Mouse (Mus musculus) heart, postnatal 0 days (tissue): ENCODE measurements around the gene Bcor. TPM values are rescaled to one million over a fixed set of nuclear protein-coding genes. Genes with fewer than 3 reads are reported as not detected.

ENCODE experiments used
- ATAC-seq: fragments of 200-750 bp; cut with Nextera tagmentation; 2 replicates; pipeline ENCODE4 v1.8.0; 2017; ENCODE audit warnings: low read depth, moderate number of reproducible peaks, moderate library complexity; ENCODE audit not compliant: insufficient read depth
- DNase-seq: peaks from one replicate; pipeline ENCODE4 v3.0.0-alpha.2; 2016; ENCODE audit warnings: low spot score
- H3K27ac ChIP-seq: fragments of 300-500 bp; sonication (generic); 2 replicates; pipeline ENCODE4 v1.5.1; 2014; ENCODE audit warnings: low read depth, mild to moderate bottlenecking
- H3K27me3 ChIP-seq: fragments of 300-500 bp; sonication (generic); 2 replicates; pipeline ENCODE4 v1.6.1; 2014; ENCODE audit warnings: low read length, mixed read lengths; ENCODE audit not compliant: control insufficient read depth, insufficient read depth
- H3K36me3 ChIP-seq: fragments of 300-500 bp; sonication (generic); replicated peaks from 2 replicates; pipeline ENCODE4 v1.6.1; 2014; ENCODE audit warnings: low read length, mixed read lengths; ENCODE audit not compliant: control insufficient read depth, insufficient read depth
- H3K4me1 ChIP-seq: fragments of 300-500 bp; sonication (generic); 2 replicates; pipeline ENCODE4 v1.6.1; 2014; ENCODE audit warnings: antibody characterized with exemption; ENCODE audit not compliant: control insufficient read depth, insufficient read depth
- H3K4me2 ChIP-seq: fragments of 300-500 bp; sonication (generic); 2 replicates; pipeline ENCODE4 v1.6.1; 2014; ENCODE audit warnings: low read depth, mild to moderate bottlenecking, low read length, moderate library complexity
- H3K4me3 ChIP-seq: fragments of 300-500 bp; sonication (generic); 2 replicates; pipeline ENCODE4 v1.5.1; 2014; ENCODE audit warnings: low read depth, low read length
- H3K9ac ChIP-seq: fragments of 300-500 bp; sonication (generic); replicated peaks from 2 replicates; pipeline ENCODE4 v1.6.1; 2014; ENCODE audit warnings: low read depth, low read length, mixed read lengths
- H3K9me3 ChIP-seq: fragments of 300-500 bp; sonication (generic); replicated peaks from 2 replicates; pipeline ENCODE4 v1.6.1; 2016; ENCODE audit warnings: low read length; ENCODE audit not compliant: control insufficient read depth
- CTCF ChIP-seq: IDR thresholded peaks from 2 replicates; pipeline ENCODE4 v1.5.1; 2016; ENCODE audit warnings: antibody characterized with exemption, control low read depth, low read depth
- EP300 ChIP-seq: IDR thresholded peaks from 2 replicates; pipeline ENCODE4 v1.6.1; 2016; ENCODE audit warnings: antibody characterized with exemption, low read depth
- WGBS: fragments of 180-500 bp; shearing (Covaris S2); extraction: QIAGEN DNeasy Blood & Tissue Kit; methylation state at CpG from one replicate; pipeline ENCODE4 v1.1.7; 2014; 5-methylcytosine and 5-hydroxymethylcytosine counted together
- polyA plus RNA-seq: library from polyadenylated mRNA; unstranded; fragments of >200 nt; fragmentation: Nextera tagmentation; extraction: Ambion mirVana; gene quantifications from 2 replicates; pipeline ENCODE4 v1.2.1, GENCODE M21; 2015
- total RNA-seq: library from RNA; depleted of rRNA; stranded (reverse); fragments of >200 nt; gene quantifications from 2 replicates; pipeline ENCODE4 v1.2.3, GENCODE M21; 2014; ENCODE audit warnings: low replicate concordance

Gene Bcor
- total and polyA plus RNA-seq, 2 experiments from 2014 or later = 8.9 to 25.7 TPM

DNA sequence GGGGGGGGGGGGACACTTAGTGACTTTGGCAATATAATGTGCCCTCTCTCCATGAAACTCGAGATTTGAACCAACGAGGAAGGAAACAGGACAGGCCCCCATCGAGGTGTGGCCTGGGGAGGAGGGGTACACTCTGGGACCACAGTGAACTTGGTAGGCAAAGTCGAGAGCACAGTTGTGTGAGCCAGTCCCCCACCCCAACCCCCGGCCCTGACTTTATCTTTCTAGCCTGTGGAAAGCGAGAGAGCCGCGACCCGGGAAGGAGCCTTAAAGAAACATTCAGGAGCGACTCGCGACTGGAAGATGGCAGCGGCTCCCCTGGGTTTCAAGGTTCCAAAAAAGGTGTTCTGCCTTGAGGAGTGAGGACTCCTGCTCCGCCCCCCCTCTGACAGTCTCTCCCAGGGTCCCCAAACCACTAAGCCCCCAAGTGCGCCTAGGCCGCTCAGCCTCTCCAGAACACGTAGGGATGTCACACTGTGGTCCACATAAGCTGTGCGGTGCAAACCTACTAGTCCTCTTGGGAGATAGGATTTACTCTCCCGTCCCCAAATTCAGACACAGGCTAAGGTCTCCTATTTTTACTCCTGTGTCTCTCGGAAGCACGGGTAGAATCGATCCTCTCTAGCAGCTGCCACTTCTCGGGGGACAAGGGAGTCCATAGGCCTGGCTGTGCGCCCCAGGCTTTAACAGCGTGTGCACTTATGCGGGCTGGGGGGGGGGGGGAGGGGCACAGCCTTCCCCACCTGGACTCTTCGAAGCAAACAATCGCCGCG is 4.9 kb downstream of the Bcor start:
- TF ChIP-seq EP300 (no peak), CTCF (no peak)
- Histone ChIP-seq H3K27ac (peak overlapping the region; percentile 44), H3K9ac (peak overlapping the region; percentile 50), H3K4me3 (peak overlapping the region; percentile 38), H3K27me3 (peaks cover 8% of the 10 kb centered on the region; the same call in 1 of the 2 replicates), H3K4me1 (peaks cover 13% of the 10 kb centered on the region; the same call in 1 of the 2 replicates), H3K36me3 (no peaks in the 10 kb centered on the region), H3K4me2 (peak overlapping the region; percentile 67), H3K9me3 (no peaks in the 10 kb centered on the region)
- ATAC-seq (no peak), DNase-seq (no peak)
- WGBS = 25% methylated on average over 23 of the region's 30 CpGs

DNA sequence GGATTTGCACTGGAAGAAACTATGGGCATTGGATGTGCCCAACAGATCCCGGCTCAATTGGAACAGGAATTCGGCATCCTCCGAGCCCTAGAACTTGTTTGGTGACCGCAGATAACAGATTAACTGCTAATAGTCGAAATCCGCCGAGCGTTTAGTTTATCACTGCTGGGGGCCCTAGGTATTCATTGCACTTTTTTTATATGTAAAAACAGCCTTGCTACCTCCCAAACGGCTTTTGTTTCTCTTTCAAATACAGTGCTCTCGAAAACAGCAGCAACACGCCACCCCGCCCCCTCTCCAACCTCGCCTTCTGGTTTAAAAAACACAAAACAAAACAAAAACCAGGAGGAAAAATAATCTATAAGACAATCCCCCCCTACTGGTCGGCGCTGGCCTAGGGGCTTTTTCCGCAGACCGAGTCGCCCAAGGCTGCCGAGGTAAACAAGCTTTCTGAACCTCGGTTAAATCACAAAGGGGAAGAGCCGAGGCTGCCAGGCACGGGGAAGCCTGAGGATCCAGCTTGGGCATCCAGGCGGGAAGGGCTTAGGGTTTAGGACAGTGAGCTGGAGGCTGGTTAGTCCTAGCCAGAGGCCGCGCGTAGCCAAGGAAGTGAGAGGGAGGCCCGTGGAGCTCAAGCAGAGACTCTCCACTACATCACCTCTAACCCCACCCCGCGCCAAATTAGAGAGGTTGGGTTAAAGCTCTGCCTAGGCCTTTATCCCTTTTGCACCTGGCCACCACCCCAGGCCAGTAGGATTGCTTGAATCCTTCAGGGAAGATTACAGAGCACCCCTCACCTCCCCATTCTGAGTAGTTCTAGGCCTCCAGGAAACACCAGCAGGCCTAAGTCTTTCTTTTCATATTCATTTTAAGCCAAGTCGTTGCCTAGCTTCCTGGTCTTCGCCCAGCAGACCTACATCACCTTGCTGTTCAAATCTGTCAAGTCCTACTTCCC is 6.7 kb downstream of the Bcor start:
- no peak for ATAC-seq
- no peak overlapping the region for H3K4me3 ChIP-seq
- no peaks in the 10 kb centered on the region for H3K9me3 ChIP-seq
- no peak overlapping the region for H3K9ac ChIP-seq
- no peak for DNase-seq
- 31% methylated on average over 31 of the region's 31 CpGs for WGBS
- no peaks in the 10 kb centered on the region for H3K36me3 ChIP-seq
- peak overlapping the region; percentile 28; the same call in 1 of the 2 replicates for H3K4me2 ChIP-seq
- H3K4me1 ChIP-seq = peaks cover 13% of the 10 kb centered on the region; the same call in 1 of the 2 replicates
- peaks cover 8% of the 10 kb centered on the region; the same call in 1 of the 2 replicates for H3K27me3 ChIP-seq
- TF ChIP-seq EP300 (no peak), CTCF (no peak; the same call in 1 of the 2 replicates)
- 0 out of 2 replicates have a peak overlapping the region, but pooled peaks have one; percentile 34 for H3K27ac ChIP-seq

DNA sequence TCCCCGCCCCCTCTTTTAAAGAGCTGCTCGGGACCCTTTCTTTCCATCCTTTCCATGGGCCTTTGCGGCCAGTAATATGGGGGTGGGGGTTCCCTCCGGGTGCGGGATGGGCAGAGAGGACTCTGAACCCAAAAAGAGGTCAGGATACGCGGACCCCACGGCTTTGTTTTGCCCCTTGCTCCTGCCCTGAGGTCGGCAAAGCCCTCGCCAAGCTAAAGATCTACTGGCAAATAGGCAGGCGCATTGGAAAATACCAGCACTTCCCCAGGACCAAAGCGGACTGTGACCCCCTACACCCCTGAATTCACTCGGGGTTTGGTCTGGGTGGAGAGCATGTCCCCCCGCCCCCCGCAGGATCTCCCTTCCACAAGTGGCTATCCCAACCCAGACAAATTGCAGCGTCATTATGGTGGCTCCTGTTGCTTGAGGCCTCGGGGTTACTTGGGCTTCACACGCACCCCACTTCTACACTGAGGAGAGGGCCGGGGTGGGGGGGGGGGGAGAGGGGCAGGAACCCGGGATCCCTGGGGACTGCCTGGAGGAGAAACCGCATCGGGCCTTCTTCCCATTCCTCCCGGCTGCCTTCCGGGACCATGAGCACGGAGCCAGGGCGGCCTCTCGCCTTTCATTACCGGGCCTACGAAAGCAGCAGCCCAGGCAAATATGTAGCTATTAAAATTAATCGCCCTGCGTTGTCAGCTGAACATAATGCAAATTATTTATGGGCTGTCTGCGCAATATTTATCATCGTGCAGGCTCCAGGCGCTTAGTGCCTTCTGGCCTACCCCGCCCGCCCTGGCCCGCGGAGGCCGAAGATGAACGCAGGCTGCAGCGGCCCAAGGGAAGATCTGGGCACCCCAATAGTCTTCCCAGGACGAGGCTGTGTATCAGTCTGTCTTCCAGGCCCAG is 7.9 kb downstream of the Bcor start:
- Histone ChIP-seq H3K9ac (no peak overlapping the region), H3K27ac (no peak overlapping the region), H3K9me3 (no peaks in the 10 kb centered on the region), H3K4me1 (peaks cover 13% of the 10 kb centered on the region; the same call in 1 of the 2 replicates), H3K4me3 (peak overlapping the region; percentile 36), H3K27me3 (peaks cover 8% of the 10 kb centered on the region; the same call in 1 of the 2 replicates), H3K36me3 (no peaks in the 10 kb centered on the region), H3K4me2 (peak overlapping the region; percentile 62)
- DNase-seq = no peak
- TF ChIP-seq CTCF (no peak), EP300 (no peak)
- 31% methylated on average over 41 of the region's 42 CpGs for WGBS
- ATAC-seq = no peak

DNA sequence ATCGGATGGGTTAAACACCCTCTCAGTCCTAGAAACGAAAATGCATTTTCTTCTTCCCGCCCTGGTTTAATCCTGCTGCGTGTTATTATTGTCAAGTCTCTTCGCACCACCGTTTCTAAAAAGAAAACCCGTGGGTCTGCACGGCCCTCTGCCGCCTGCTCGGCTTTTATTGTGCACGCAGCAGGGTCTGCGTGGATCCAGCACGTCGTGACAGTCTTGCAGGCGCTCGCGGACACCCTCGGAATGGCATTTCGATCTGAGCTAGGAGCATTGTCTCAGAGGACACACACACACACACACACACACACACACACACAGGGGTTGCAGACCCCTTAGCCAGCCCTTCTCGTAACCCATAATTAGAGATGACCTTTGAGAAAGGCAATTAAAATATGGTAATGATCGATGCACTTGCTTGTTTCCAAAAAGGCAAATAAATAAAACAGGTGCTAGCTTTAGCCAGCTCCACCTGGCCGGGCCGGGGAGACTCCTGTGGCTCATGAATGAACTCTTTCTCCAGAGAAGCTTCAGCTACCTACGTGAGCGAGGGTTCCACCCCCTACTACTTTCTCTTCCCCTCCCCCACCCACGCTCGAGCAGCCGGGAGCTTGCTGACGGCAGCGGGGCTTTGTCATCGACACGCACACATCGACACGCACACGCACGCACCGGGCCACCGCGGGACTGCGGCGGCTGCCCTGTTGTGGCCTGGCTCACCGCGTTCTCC is 8.7 kb downstream of the Bcor start:
- Histone ChIP-seq H3K9ac (no peak overlapping the region; the same call in 1 of the 2 replicates), H3K27me3 (peaks cover 8% of the 10 kb centered on the region; the same call in 1 of the 2 replicates)

More for the DNA sequence above, 8.7 kb downstream of the Bcor start:
- Histone ChIP-seq H3K36me3 (no peaks in the 10 kb centered on the region), H3K4me2 (peak overlapping the region; percentile 62), H3K27ac (no peak overlapping the region), H3K9me3 (no peaks in the 10 kb centered on the region), H3K4me1 (peaks cover 13% of the 10 kb centered on the region; the same call in 1 of the 2 replicates), H3K4me3 (peak overlapping the region; percentile 36)
- 0 out of 2 replicates have a peak, but pooled peaks have one; percentile 26 for ATAC-seq
- TF ChIP-seq EP300 = no peak
- TF ChIP-seq CTCF = no peak
- 12% methylated on average over 43 of the region's 43 CpGs for WGBS
- no peak for DNase-seq
